Mouse (Mus musculus) bone marrow, adult 2 months (tissue): ENCODE results near the gene Dynll1.

Experiments
- CTCF ChIP-seq: fragments of 200-500 bp; IDR thresholded peaks from 2 replicates; pipeline ENCODE4 v1.5.1; 2011; ENCODE audit warnings: low read length, control low read depth; ENCODE audit not compliant: control insufficient read depth, insufficient read depth
- POLR2A ChIP-seq: fragments of 200-500 bp; IDR thresholded peaks from 2 replicates; pipeline ENCODE4 v1.6.1; 2011; ENCODE audit warnings: low read depth, mild to moderate bottlenecking, control low read depth, low read length, borderline replicate concordance; ENCODE audit not compliant: control insufficient read depth

- TF ChIP-seq CTCF (no peak), POLR2A (no peak)
Observed at GRCm38 (mm10) chr5:115269969-115270368, 30.8 kb downstream of the Dynll1 start.
